Mouse (Mus musculus) embryonic facial prominence, embryonic 11.5 days (tissue): ENCODE measurements at regions not wholly inside any gene's neighbourhood (a gene's known extent, or its start where the extent isn't known, plus 50 kb on each side); places are given as distances from the start of the nearest gene placed in this dataset.
"Not testable (repeated sequence)": the region's sequence is repeated elsewhere in the genome, so short reads cannot be mapped to it uniquely, and the experiment has no call there.

Experiments
- ATAC-seq: fragments of 200-750 bp; cut with Nextera tagmentation; replicated peaks from 2 replicates; pipeline ENCODE4 v1.8.0; 2017; ENCODE audit warnings: low read depth; ENCODE audit not compliant: insufficient number of reproducible peaks, low FRiP score, low TSS enrichment
- DNase-seq: peaks from one replicate; pipeline ENCODE4 v3.0.0-alpha.2; 2015; ENCODE audit warnings: low spot score
- H3K27ac ChIP-seq: fragments of 300-500 bp; sonication (generic); replicated peaks from 2 replicates; pipeline ENCODE4 v1.5.1; 2014; ENCODE audit warnings: mild to moderate bottlenecking, low read depth, low read length, control low read depth
- H3K27me3 ChIP-seq: fragments of 300-500 bp; sonication (generic); 2 replicates; pipeline ENCODE4 v1.6.1; 2014; ENCODE audit warnings: mild to moderate bottlenecking, low read length, moderate library complexity, mixed read lengths; ENCODE audit not compliant: control insufficient read depth, insufficient read depth
- H3K36me3 ChIP-seq: fragments of 300-500 bp; sonication (generic); replicated peaks from 2 replicates; pipeline ENCODE4 v1.6.1; 2014; ENCODE audit warnings: low read depth, mild to moderate bottlenecking, low read length, moderate library complexity, mixed read lengths; ENCODE audit not compliant: control insufficient read depth, insufficient read depth
- H3K4me1 ChIP-seq: fragments of 300-500 bp; sonication (generic); 2 replicates; pipeline ENCODE4 v1.6.1; 2014; ENCODE audit warnings: low read length, mixed read lengths; ENCODE audit not compliant: control insufficient read depth, insufficient read depth
- H3K4me2 ChIP-seq: fragments of 300-500 bp; sonication (generic); 2 replicates; pipeline ENCODE4 v1.6.1; 2014; ENCODE audit warnings: low read depth, mild to moderate bottlenecking, control low read depth, low read length, moderate library complexity
- H3K4me3 ChIP-seq: fragments of 300-500 bp; sonication (generic); 2 replicates; pipeline ENCODE4 v1.5.1; 2014; ENCODE audit warnings: low read depth, low read length, control low read depth
- H3K9ac ChIP-seq: fragments of 300-500 bp; sonication (generic); replicated peaks from 2 replicates; pipeline ENCODE4 v1.6.1; 2014; ENCODE audit warnings: mild to moderate bottlenecking, control low read depth, low read length
- H3K9me3 ChIP-seq: fragments of 300-500 bp; sonication (generic); replicated peaks from 2 replicates; pipeline ENCODE4 v1.6.1; 2016; ENCODE audit warnings: mild to moderate bottlenecking, low read length, inconsistent platforms, mixed read lengths; ENCODE audit not compliant: control insufficient read depth
- WGBS: fragments of 180-500 bp; shearing (Covaris S2); extraction: QIAGEN DNeasy Blood & Tissue Kit; methylation state at CpG from one replicate; pipeline ENCODE4 v1.1.7; 2014; 5-methylcytosine and 5-hydroxymethylcytosine counted together

GRCm38 (mm10) chr11:29052625-29053024 is 77.9 kb upstream of the Pnpt1 start:
- no peaks in the 10 kb centered on the region for H3K4me1 ChIP-seq
- no peak for ATAC-seq
- no peak overlapping the region for H3K9ac ChIP-seq
- no peaks in the 10 kb centered on the region for H3K36me3 ChIP-seq
- H3K4me3 ChIP-seq: no peak overlapping the region
- no peak overlapping the region for H3K27ac ChIP-seq
- no peak overlapping the region for H3K4me2 ChIP-seq
- 63% methylated on average over 2 of the region's 2 CpGs for WGBS
- H3K9me3 ChIP-seq: no peaks in the 10 kb centered on the region
- DNase-seq: no peak
- H3K27me3 ChIP-seq: no peaks in the 10 kb centered on the region

GRCm38 (mm10) chr11:29069586-29069985 is 61.0 kb upstream of the Pnpt1 start:
- ATAC-seq, H3K4me1 ChIP-seq, H3K9me3 ChIP-seq, H3K9ac ChIP-seq, H3K27ac ChIP-seq, H3K4me2 ChIP-seq, H3K4me3 ChIP-seq, H3K27me3 ChIP-seq, H3K36me3 ChIP-seq, DNase-seq: not testable (repeated sequence)
- 80% methylated on average over 22 of the region's 22 CpGs for WGBS

- Histone ChIP-seq H3K4me3 (no peak overlapping the region), H3K4me2 (no peak overlapping the region), H3K9me3 (no peaks in the 10 kb centered on the region), H3K27ac (no peak overlapping the region), H3K9ac (no peak overlapping the region), H3K4me1 (no peaks in the 10 kb centered on the region), H3K36me3 (no peaks in the 10 kb centered on the region), H3K27me3 (no peaks in the 10 kb centered on the region)
- no peak for ATAC-seq
- DNase-seq: peak; percentile 50
- 30% methylated on average over 3 of the region's 3 CpGs for WGBS
Observed at GRCm38 (mm10) chr11:29072231-29072630, 58.3 kb upstream of the Pnpt1 start.
